Mouse (Mus musculus): Measurements from ENCODE around the gene Mepe.

DNA sequence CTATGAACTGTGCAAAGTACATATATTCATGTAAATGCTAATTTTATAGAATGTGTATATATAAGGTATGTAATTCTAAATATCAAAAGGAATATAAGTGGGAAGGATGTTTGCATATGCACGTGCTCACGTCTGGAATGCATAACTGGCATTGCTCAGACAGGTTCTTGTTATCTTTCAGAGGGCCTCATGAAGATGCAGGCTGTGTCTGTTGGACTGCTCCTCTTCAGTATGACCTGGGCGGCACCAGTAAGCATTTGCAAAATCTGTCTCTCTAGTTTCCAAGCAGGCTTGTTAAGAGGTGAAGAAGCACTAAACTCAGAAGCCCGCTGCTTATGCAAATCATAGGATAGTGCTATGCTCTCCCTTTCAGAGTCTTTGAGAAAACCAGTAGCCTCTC lies 1.8 kb downstream of the Mepe start:
- TF ChIP-seq CTCF (conservative IDR thresholded peaks at IDR 0.05; ENCODE audit: low read length) (no peak), NANOG (IDR thresholded peaks at IDR 0.05; ENCODE audit: borderline replicate concordance, low read length) (no peak), POU5F1 (IDR thresholded peaks at IDR 0.05; ENCODE audit: borderline replicate concordance, low read length) (no peak)

All from E14TG2a.4 (cell line).